Mouse (Mus musculus) gastrocnemius, postnatal 25 days (tissue): ENCODE data around the gene Aurkb. TPM values are rescaled to one million over a fixed set of nuclear protein-coding genes. Genes with fewer than 3 reads are reported as not detected.

Experiments used
- DNase-seq: peaks from one replicate; pipeline ENCODE4 v3.0.0; 2022
- total RNA-seq, 2 experiments: library from RNA; stranded (reverse); gene quantifications; 1 replicate in 1 of 2; 2 replicates in 1 of 2; pipeline ENCODE4 v1.2.3; 2021

The Aurkb gene
- total RNA-seq, 2 experiments from 2014 or later: 0.54 to 0.88 TPM

- DNase-seq: no peak
These were observed 19.0 kb downstream of the Aurkb start for GRCm38 (mm10) chr11:69064259-69065133.

GRCm38 (mm10) chr11:69065394-69065925, 20.0 kb downstream of the Aurkb start:
- no peak for DNase-seq

- DNase-seq: peak; percentile 48
These were observed 20.9 kb downstream of the Aurkb start for GRCm38 (mm10) chr11:69066163-69066861.

- DNase-seq: peak; percentile 83
These were observed 21.5 kb downstream of the Aurkb start for GRCm38 (mm10) chr11:69066956-69067355.

GRCm38 (mm10) chr11:69067601-69068000, 22.2 kb downstream of the Aurkb start:
- no peak for DNase-seq

- DNase-seq: no peak
These were observed 24.6 kb downstream of the Aurkb start for GRCm38 (mm10) chr11:69070093-69070492.

- DNase-seq: peak; percentile 93
These were observed 25.3 kb downstream of the Aurkb start, which contains the start of gene Tmem107 for GRCm38 (mm10) chr11:69070590-69071222. Tmem107 (plus strand) TSS chr11:69070806.

GRCm38 (mm10) chr11:69071262-69071661, 25.8 kb downstream of the Aurkb start:
- DNase-seq: no peak

- no peak for DNase-seq
These were observed 26.8 kb downstream of the Aurkb start for GRCm38 (mm10) chr11:69072234-69072633.

GRCm38 (mm10) chr11:69072666-69073064, 27.2 kb downstream of the Aurkb start:
- DNase-seq: no peak

GRCm38 (mm10) chr11:69073065-69073888, 27.8 kb downstream of the Aurkb start:
- peak; percentile 77 for DNase-seq

GRCm38 (mm10) chr11:69073951-69074775, 28.7 kb downstream of the Aurkb start:
- DNase-seq: no peak

- DNase-seq: no peak
These were observed 29.3 kb downstream of the Aurkb start for GRCm38 (mm10) chr11:69074776-69075069.

- no peak for DNase-seq
These were observed 30.5 kb downstream of the Aurkb start for GRCm38 (mm10) chr11:69075764-69076479.

GRCm38 (mm10) chr11:69076572-69076971, 31.1 kb downstream of the Aurkb start:
- no peak for DNase-seq

- DNase-seq: no peak
These were observed 31.9 kb downstream of the Aurkb start for GRCm38 (mm10) chr11:69077316-69077715.

- no peak for DNase-seq
These were observed 32.6 kb downstream of the Aurkb start for GRCm38 (mm10) chr11:69078041-69078440.

GRCm38 (mm10) chr11:69078805-69079438, 33.5 kb downstream of the Aurkb start:
- no peak for DNase-seq

- no peak for DNase-seq
These were observed 34.8 kb downstream of the Aurkb start for GRCm38 (mm10) chr11:69080102-69080854.
